Mouse (Mus musculus) heart, adult 2 months (tissue): ENCODE results near the gene Kpna6.

Experiments
- CTCF ChIP-seq: fragments of 200-600 bp; IDR thresholded peaks from 2 replicates; pipeline ENCODE4 v1.8.1; 2022; ENCODE audit warnings: antibody characterized with exemption, mild to moderate bottlenecking, moderate library complexity
- EP300 ChIP-seq: fragments of 200-500 bp; IDR thresholded peaks from 2 replicates; pipeline ENCODE4 v1.6.1; 2011; ENCODE audit warnings: low read depth, low read length, control low read depth; ENCODE audit not compliant: insufficient read depth
- POLR2A ChIP-seq: fragments of 200-500 bp; IDR thresholded peaks from 2 replicates; pipeline ENCODE4 v1.6.1; 2011; ENCODE audit warnings: mild to moderate bottlenecking, low read depth, low read length, control low read depth; ENCODE audit not compliant: insufficient read depth

DNA sequence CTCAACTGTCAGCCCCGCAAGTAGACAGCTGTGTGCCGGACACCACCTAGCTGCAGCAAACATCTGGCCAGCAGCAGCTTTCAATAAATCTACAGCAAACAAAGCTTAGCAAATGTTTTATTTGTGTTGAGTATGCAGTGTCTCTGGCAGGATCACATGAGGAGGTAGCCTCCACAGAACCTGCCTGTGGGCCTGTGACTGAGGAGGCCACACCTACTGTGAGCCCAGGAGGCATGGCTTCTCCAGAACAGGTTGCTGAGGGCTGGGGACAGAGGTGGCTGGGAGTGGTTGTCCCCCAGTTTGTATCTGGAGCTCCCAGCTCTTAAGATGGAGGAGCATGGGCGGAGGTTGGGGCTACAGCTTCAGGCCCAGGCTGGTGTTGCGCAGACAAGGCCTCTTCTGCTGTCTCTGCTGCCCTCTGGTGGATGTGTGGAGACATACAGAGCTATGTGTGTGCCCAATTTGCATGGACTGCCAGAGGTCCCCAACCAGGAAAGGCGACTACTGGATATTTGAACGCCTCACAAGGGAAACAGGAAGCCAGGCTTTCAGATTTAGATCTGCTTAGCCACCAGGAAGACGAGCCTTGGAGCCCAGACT is 64.0 kb downstream of the Kpna6 start:
- TF ChIP-seq CTCF: peak; percentile 87
- TF ChIP-seq EP300: peak; percentile 91
- 0 out of 2 replicates have a peak, but pooled peaks have one; percentile 33 for TF ChIP-seq POLR2A
